Mouse (Mus musculus) fat pad, adult 2 months (tissue): ENCODE results near the gene Thsd7b.
"Not testable (repeated sequence)": the region's sequence is repeated elsewhere in the genome, so short reads cannot be mapped to it uniquely, and the experiment has no call there.

Source experiments
- DNase-seq: peaks from one replicate; pipeline ENCODE4 v3.0.0-alpha.2; 2011; ENCODE audit warnings: low read depth, low spot score; ENCODE audit errors: extremely low read depth

Thsd7b gene

GRCm38 (mm10) chr1:130066193-130066959 lies 793.3 kb downstream of the Thsd7b start:
- DNase-seq = no peak

- DNase-seq = no peak
Measured at GRCm38 (mm10) chr1:130083788-130084187, 810.7 kb downstream of the Thsd7b start.

GRCm38 (mm10) chr1:130085207-130085606 lies 812.1 kb downstream of the Thsd7b start:
- DNase-seq = no peak

- DNase-seq = no peak
Measured at GRCm38 (mm10) chr1:130085910-130086309, 812.8 kb downstream of the Thsd7b start.

- DNase-seq = no peak
Measured at GRCm38 (mm10) chr1:130099227-130099626, 826.1 kb downstream of the Thsd7b start.

- DNase-seq = no peak
Measured at GRCm38 (mm10) chr1:130112580-130113314, 839.6 kb downstream of the Thsd7b start.

- no peak for DNase-seq
Measured at GRCm38 (mm10) chr1:130113549-130113948, 840.4 kb downstream of the Thsd7b start.

- no peak for DNase-seq
Measured at GRCm38 (mm10) chr1:130130901-130131300, 857.8 kb downstream of the Thsd7b start.

GRCm38 (mm10) chr1:130166187-130166586 lies 893.1 kb downstream of the Thsd7b start:
- DNase-seq = no peak

GRCm38 (mm10) chr1:130167260-130167659 lies 894.2 kb downstream of the Thsd7b start:
- no peak for DNase-seq

- no peak for DNase-seq
Measured at GRCm38 (mm10) chr1:130169875-130170274, 896.8 kb downstream of the Thsd7b start.

- no peak for DNase-seq
Measured at GRCm38 (mm10) chr1:130170290-130170689, 897.2 kb downstream of the Thsd7b start.

GRCm38 (mm10) chr1:130186836-130187235 lies 913.7 kb downstream of the Thsd7b start:
- DNase-seq = not testable (repeated sequence)

GRCm38 (mm10) chr1:130192190-130193028 lies 919.3 kb downstream of the Thsd7b start:
- no peak for DNase-seq

- DNase-seq = no peak
Measured at GRCm38 (mm10) chr1:130217404-130217803, 944.3 kb downstream of the Thsd7b start.

GRCm38 (mm10) chr1:130222904-130223303 lies 949.8 kb downstream of the Thsd7b start:
- no peak for DNase-seq

GRCm38 (mm10) chr1:130245563-130245962 lies 972.5 kb downstream of the Thsd7b start:
- no peak for DNase-seq

- DNase-seq = not testable (repeated sequence)
Measured at GRCm38 (mm10) chr1:130246264-130246663, 973.2 kb downstream of the Thsd7b start.

- DNase-seq = not testable (repeated sequence)
Measured at GRCm38 (mm10) chr1:130246930-130247329, 973.8 kb downstream of the Thsd7b start.

- no peak for DNase-seq
Measured at GRCm38 (mm10) chr1:130262046-130262445, 988.9 kb downstream of the Thsd7b start.
